Comparison of ENCODE assay signal across 17 mouse cellular contexts in genomic region chr6:12255434-12255833, GRCm38 (mm10).
DNase-seq lines count a peak whose midpoint lies in the region; TF ChIP-seq lines count a peak whose summit lies in the region.
"Had no signal": no experiment of that assay in that cellular context is flagged by ENCODE, and none has a peak within 500 bp of the region (broad histone marks: within the 10 kb centered on the region; RNA-seq: fewer than 3 reads in every experiment).

No protein-coding gene starts in this region.

- no peak overlapping the region for H3K4me3 ChIP-seq in CH12.LX (replicated peaks in 1 of 3; ENCODE audit: low read depth in 2 of 3, low read length in 2 of 3, poor library complexity in 1 of 3)
- H3K4me3 ChIP-seq: forebrain, embryonic 15.5 days; heart, embryonic 15.5 days; limb, embryonic 10.5 days; liver, embryonic 12.5 days; neural tube, embryonic 12.5 days had no signal

- TF ChIP-seq CTCF in CH12.LX (conservative IDR thresholded peaks at IDR 0.05 in 1 of 2, IDR thresholded peaks at IDR 0.05 in 1 of 2; ENCODE audit: low read depth in 2 of 2, low read length in 2 of 2), result no peak

- H3K4me1 ChIP-seq in CH12.LX (ENCODE audit: control insufficient read depth in 1 of 2, insufficient read depth in 2 of 2), result 0 out of 4 replicates have a peak, but pooled peaks cover 2 to 3% of the 10 kb centered on the region in 2 experiments
- H3K4me1 ChIP-seq: heart, embryonic 15.5 days; limb, embryonic 10.5 days; liver, embryonic 12.5 days; neural tube, embryonic 12.5 days had no signal

- dilution Hi-C loops in CH12.LX (cut with MboI; ENCODE audit: extremely low pct_ligation_motif_present, extremely low pct_unique_long_range_greater_than_20kb, low sequenced_read_pairs), result no loop called here

- no peak overlapping the region for H3K4me2 ChIP-seq in CH12.LX (ENCODE audit: insufficient read depth, low read depth, poor library complexity, severe bottlenecking)
- H3K4me2 ChIP-seq: forebrain, embryonic 15.5 days; heart, embryonic 15.5 days; liver, embryonic 12.5 days; neural tube, embryonic 12.5 days had no signal

- H3K27me3 ChIP-seq in CH12.LX (replicated peaks), result no peaks in the 10 kb centered on the region
- H3K27me3 ChIP-seq: forebrain, embryonic 15.5 days; heart, embryonic 15.5 days; liver, embryonic 12.5 days; neural tube, embryonic 12.5 days had no signal

- DNase-seq in embryo, embryonic 10 days (ENCODE audit: low spot score), result peak; percentile 36
- DNase-seq in embryo, embryonic 9.5 days (ENCODE audit: extremely low spot score), result no peak
- DNase-seq in kidney, postnatal 4 days, result peak; percentile 2 to 11
- DNase-seq in kidney, postnatal 10 days, result no peak
- peak; percentile 8 for DNase-seq in CH12.LX (ENCODE audit: extremely low read depth)
- DNase-seq in embryo, embryonic 11 days, result peak; percentile 26
- DNase-seq in right cerebral cortex, adult 18-20 months, result no peak
- DNase-seq in layer of hippocampus, adult 9-10 months (ENCODE audit: low spot score), result no peak
- DNase-seq: cerebellum, adult 18-20 months; heart, adult 18-20 months; lung, postnatal 10 days; thymus, adult 2 months had no signal

- no peak overlapping the region for H3K9ac ChIP-seq in CH12.LX (ENCODE audit: insufficient read depth, low read depth)
- H3K9ac ChIP-seq: forebrain, embryonic 15.5 days; heart, embryonic 15.5 days; liver, embryonic 12.5 days; neural tube, embryonic 12.5 days had no signal

- in situ Hi-C loops in CH12.LX (cut with MboI; ENCODE audit: low pct_ligation_motif_present, low pct_unique_long_range_greater_than_20kb, low sequenced_read_pairs), result no loop called here

- no peaks in the 10 kb centered on the region for H3K79me2 ChIP-seq in CH12.LX (replicated peaks; ENCODE audit: control insufficient read depth, extremely low read depth, insufficient read depth, poor library complexity, severe bottlenecking)

- H3K36me3 ChIP-seq in CH12.LX (replicated peaks in 1 of 2; ENCODE audit: control insufficient read depth in 1 of 2, insufficient read depth in 1 of 2, low read length in 1 of 2), result no peaks in the 10 kb centered on the region
- H3K36me3 ChIP-seq: forebrain, embryonic 15.5 days; heart, embryonic 15.5 days; limb, embryonic 10.5 days; liver, embryonic 12.5 days; neural tube, embryonic 12.5 days had no signal

- no peak for TF ChIP-seq EP300 in CH12.LX (IDR thresholded peaks at IDR 0.05; ENCODE audit: low read length)

- no peak; the same call in 1 of the 2 replicates for TF ChIP-seq RAD21 in CH12.LX (IDR thresholded peaks at IDR 0.05; ENCODE audit: low read depth, low read length)

- no peaks in the 10 kb centered on the region for H3K9me3 ChIP-seq in CH12.LX (replicated peaks; ENCODE audit: low read length)
- H3K9me3 ChIP-seq: forebrain, embryonic 15.5 days; heart, embryonic 15.5 days; limb, embryonic 10.5 days; liver, embryonic 12.5 days; neural tube, embryonic 12.5 days had no signal

- no peak for TF ChIP-seq POLR2A in CH12.LX (IDR thresholded peaks at IDR 0.05; ENCODE audit: low read depth, low read length)

- no peak overlapping the region for H3K27ac ChIP-seq in CH12.LX (ENCODE audit: insufficient read depth, low read depth)
- H3K27ac ChIP-seq: forebrain, embryonic 15.5 days; heart, embryonic 15.5 days; limb, embryonic 10.5 days; liver, embryonic 12.5 days; neural tube, embryonic 12.5 days had no signal

TF ChIP-seq in CH12.LX, 34 proteins besides CTCF, POLR2A, EP300 and RAD21:
- TF ChIP-seq GABPA (IDR thresholded peaks at IDR 0.05; ENCODE audit: insufficient replicate concordance, low read depth, low read length), result no peak
- TF ChIP-seq MXI1 (IDR thresholded peaks at IDR 0.05; ENCODE audit: low read depth, low read length), result no peak
- TF ChIP-seq ZMIZ1 (IDR thresholded peaks at IDR 0.05; ENCODE audit: low read depth, low read length), result no peak
- no peak for TF ChIP-seq MEF2A (IDR thresholded peaks at IDR 0.05; ENCODE audit: borderline replicate concordance, low read depth, low read length)
- no peak for TF ChIP-seq CHD1 (IDR thresholded peaks at IDR 0.05; ENCODE audit: low read depth, low read length)
- no peak for TF ChIP-seq TBP (conservative IDR thresholded peaks at IDR 0.05; ENCODE audit: low read depth, low read length)
- TF ChIP-seq CHD2 (IDR thresholded peaks at IDR 0.05; ENCODE audit: low read length), result no peak
- TF ChIP-seq MAX (IDR thresholded peaks at IDR 0.05; ENCODE audit: low read length), result no peak
- no peak for TF ChIP-seq MYC (IDR thresholded peaks at IDR 0.05; ENCODE audit: low read depth, low read length)
- TF ChIP-seq BHLHE40 (IDR thresholded peaks at IDR 0.05; ENCODE audit: low read depth, low read length), result no peak
- no peak for TF ChIP-seq RCOR1 (conservative IDR thresholded peaks at IDR 0.05; ENCODE audit: low read depth, low read length)
- TF ChIP-seq SIN3A (IDR thresholded peaks at IDR 0.05; ENCODE audit: low read length), result no peak
- TF ChIP-seq MAFK (IDR thresholded peaks at IDR 0.05; ENCODE audit: insufficient replicate concordance, low read length), result no peak
- TF ChIP-seq NRF1 (IDR thresholded peaks at IDR 0.05; ENCODE audit: low read depth, low read length), result no peak
- no peak for TF ChIP-seq IRF4 (IDR thresholded peaks at IDR 0.05; ENCODE audit: low read depth, low read length)
- TF ChIP-seq PAX5 (IDR thresholded peaks at IDR 0.05; ENCODE audit: low read length), result no peak
- TF ChIP-seq ETS1 (conservative IDR thresholded peaks at IDR 0.05; ENCODE audit: low read depth, low read length), result no peak

Comparison
In these comparisons a context has a peak if more than half of its experiments do, and no peak if none do; other contexts are left out.
1. DNase-seq: peak in embryo, embryonic 10 days (single experiment), kidney, postnatal 4 days (2 of 2), CH12.LX (single experiment) and embryo, embryonic 11 days (single experiment); none in embryo, embryonic 9.5 days (single experiment), kidney, postnatal 10 days (single experiment), right cerebral cortex, adult 18-20 months (single experiment) and layer of hippocampus, adult 9-10 months (single experiment).